Mouse (Mus musculus) G1E-ER4 (cell line): Measurements from ENCODE around the gene Pwwp2a. TPM values are rescaled to one million over a fixed set of nuclear protein-coding genes. Genes with fewer than 3 reads are reported as not detected.

Experiments
- GATA1 ChIP-seq: IDR thresholded peaks from one replicate; pipeline ENCODE4 v1.8.0; 2012; ENCODE audit warnings: low read length, inconsistent platforms
- polyA plus RNA-seq: library from polyadenylated mRNA; stranded (reverse); fragments of >175 nt; gene quantifications from 2 replicates; pipeline ENCODE4 v1.2.3, GENCODE M21; 2012

The Pwwp2a gene
- polyA plus RNA-seq, 1 experiment, result 6.8 TPM

DNA sequence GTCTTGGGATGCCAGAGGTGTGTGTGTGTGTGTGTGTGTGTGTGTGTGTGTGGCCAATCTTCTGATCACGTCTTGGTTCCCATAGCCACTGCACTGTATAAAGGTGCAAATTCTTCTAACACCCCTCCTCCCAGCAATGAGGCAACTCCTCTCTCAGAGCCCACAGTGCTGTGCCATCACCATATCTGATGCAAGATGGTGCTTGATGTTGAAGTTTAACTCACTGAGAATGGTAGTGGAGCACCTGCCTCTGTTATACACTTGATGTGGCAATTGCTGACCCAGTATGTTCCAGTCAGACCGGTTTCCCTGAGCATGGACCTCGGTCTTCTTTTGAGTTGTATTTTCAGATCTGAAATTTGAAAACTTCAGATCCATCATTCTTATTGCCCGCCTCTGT is 88.3 kb downstream of the Pwwp2a start:
- TF ChIP-seq GATA1, result no peak

Other genes starting within 250 kb of the Pwwp2a start
- 2.6 and 3.6 TPM in 2 replicates for gene Slu7, start 248.3 kb upstream of the Pwwp2a start, polyA plus RNA-seq
- not detected in 2 replicates for gene C1qtnf2, start 207.7 kb upstream of the Pwwp2a start, polyA plus RNA-seq
- gene Ccnjl, start 153.2 kb upstream of the Pwwp2a start, polyA plus RNA-seq, result not detected in 2 replicates
- not detected in 2 replicates for gene 4933415A04Rik, start 95.0 kb upstream of the Pwwp2a start, polyA plus RNA-seq
- not detected in 2 replicates for gene Fabp6, start 80.5 kb upstream of the Pwwp2a start, polyA plus RNA-seq
- 10.7 and 21.4 TPM in 2 replicates for gene Ttc1, start 66.0 kb downstream of the Pwwp2a start, polyA plus RNA-seq
- gene Adra1b, start 219.2 kb downstream of the Pwwp2a start, polyA plus RNA-seq, result not detected in 2 replicates